Mouse (Mus musculus) MEL (cell line): ENCODE results near the gene Mob3b. TPM values are rescaled to one million over a fixed set of nuclear protein-coding genes. Genes with fewer than 3 reads are reported as not detected.

ENCODE experiments used
- DNase-seq: peaks from one replicate; pipeline ENCODE4 v3.0.0; 2011; ENCODE audit warnings: low read depth, low spot score
- H3K27ac ChIP-seq: 2 replicates; pipeline ENCODE4 v1.5.1; 2012; ENCODE audit warnings: low read depth, mild to moderate bottlenecking, control low read depth, low read length, moderate library complexity; ENCODE audit not compliant: control insufficient read depth
- H3K27me3 ChIP-seq, 2 experiments: fragments of 150-350 bp in 1 of 2; sonication (generic) in 1 of 2; 2 replicates each; pipeline ENCODE4 v1.6.1; 2012; ENCODE audit warnings: low read length in 2 of 2, mild to moderate bottlenecking in 2 of 2, improper control_type of control experiment in 1 of 2, moderate library complexity in 1 of 2; ENCODE audit not compliant: insufficient read depth in 2 of 2, control insufficient read depth in 1 of 2
- H3K36me3 ChIP-seq, 2 experiments: 2 replicates each; pipeline ENCODE4 v1.6.1; 2012 to 2014; ENCODE audit warnings: low read length in 2 of 2, improper control_type of control experiment in 1 of 2, inconsistent platforms in 1 of 2, mild to moderate bottlenecking in 1 of 2; ENCODE audit not compliant: insufficient read depth in 2 of 2, control insufficient read depth in 1 of 2
- H3K4me1 ChIP-seq, 2 experiments: fragments of 150-350 bp in 1 of 2; sonication (generic) in 1 of 2; 2 replicates each; pipeline ENCODE4 v1.6.1; 2012; ENCODE audit warnings: low read length in 2 of 2, improper control_type of control experiment in 1 of 2, mild to moderate bottlenecking in 1 of 2; ENCODE audit not compliant: insufficient read depth in 2 of 2, control insufficient read depth in 1 of 2
- H3K4me3 ChIP-seq, 2 experiments: fragments of 150-350 bp in 1 of 2; sonication (generic) in 1 of 2; 2 replicates each; pipeline ENCODE4 v1.5.1; 2012; ENCODE audit warnings: low read depth in 2 of 2, low read length in 2 of 2, mild to moderate bottlenecking in 2 of 2, moderate library complexity in 2 of 2, control low read depth in 1 of 2, improper control_type of control experiment in 1 of 2; ENCODE audit not compliant: control insufficient read depth in 1 of 2, insufficient read depth in 1 of 2
- H3K79me2 ChIP-seq: 2 replicates; pipeline ENCODE4 v1.6.1; 2012; ENCODE audit warnings: mild to moderate bottlenecking, low read length, moderate library complexity; ENCODE audit not compliant: control insufficient read depth, poor library complexity, insufficient read depth
- H3K9ac ChIP-seq: 2 replicates; pipeline ENCODE4 v1.6.1; 2012; ENCODE audit warnings: low read depth, mild to moderate bottlenecking, control low read depth, low read length, moderate library complexity; ENCODE audit not compliant: control insufficient read depth, poor library complexity, severe bottlenecking
- H3K9me3 ChIP-seq: fragments of 150-350 bp; sonication (generic); replicated peaks from 2 replicates; pipeline ENCODE4 v1.6.1; 2012; ENCODE audit warnings: mild to moderate bottlenecking, low read length, improper control_type of control experiment, moderate library complexity; ENCODE audit not compliant: insufficient read depth
- BHLHE40 ChIP-seq: IDR thresholded peaks from 2 replicates; pipeline ENCODE4 v1.6.1; 2012; ENCODE audit warnings: low read depth, mild to moderate bottlenecking, inconsistent platforms, low read length, improper control_type of control experiment, borderline replicate concordance
- CHD1 ChIP-seq: IDR thresholded peaks from 2 replicates; pipeline ENCODE4 v1.6.1; 2012; ENCODE audit warnings: low read depth, mild to moderate bottlenecking, inconsistent platforms, low read length, improper control_type of control experiment
- EP300 ChIP-seq, 2 experiments: IDR thresholded peaks; 2 replicates each; pipeline ENCODE4 v1.6.1; 2011; ENCODE audit warnings: improper control_type of control experiment in 2 of 2, low read length in 2 of 2, low read depth in 1 of 2, mild to moderate bottlenecking in 1 of 2
- GABPA ChIP-seq: IDR thresholded peaks from 2 replicates; pipeline ENCODE4 v1.6.1; 2012; ENCODE audit warnings: low read depth, mild to moderate bottlenecking, inconsistent platforms, low read length, improper control_type of control experiment, moderate library complexity
- HCFC1 ChIP-seq: IDR thresholded peaks from 2 replicates; pipeline ENCODE4 v1.6.1; 2012; ENCODE audit warnings: low read depth, mild to moderate bottlenecking, inconsistent platforms, low read length, improper control_type of control experiment, moderate library complexity
- MAFK ChIP-seq: IDR thresholded peaks from 2 replicates; pipeline ENCODE4 v1.6.1; 2011; ENCODE audit warnings: low read depth, mild to moderate bottlenecking, low read length, improper control_type of control experiment, borderline replicate concordance
- MAZ ChIP-seq: IDR thresholded peaks from 2 replicates; pipeline ENCODE4 v1.6.1; 2012; ENCODE audit warnings: low read depth, mild to moderate bottlenecking, inconsistent platforms, low read length, improper control_type of control experiment
- MEF2A ChIP-seq: IDR thresholded peaks from 2 replicates; pipeline ENCODE4 v1.6.1; 2014; ENCODE audit warnings: low read depth, mild to moderate bottlenecking, inconsistent platforms, low read length, improper control_type of control experiment; ENCODE audit not compliant: poor library complexity, insufficient replicate concordance, severe bottlenecking; ENCODE audit errors: extremely low read depth
- MYB ChIP-seq: IDR thresholded peaks from 2 replicates; pipeline ENCODE4 v1.6.1; 2011; ENCODE audit warnings: mild to moderate bottlenecking, low read depth, low read length, improper control_type of control experiment
- POLR2A ChIP-seq, 2 experiments: IDR thresholded peaks; 2 replicates each; pipeline ENCODE4 v1.6.1; 2011 to 2012; ENCODE audit warnings: low read length in 2 of 2, mild to moderate bottlenecking in 2 of 2, control low read depth in 1 of 2, improper control_type of control experiment in 1 of 2, low read depth in 1 of 2, moderate library complexity in 1 of 2; ENCODE audit not compliant: control insufficient read depth in 1 of 2, insufficient read depth in 1 of 2, poor library complexity in 1 of 2
- SIN3A ChIP-seq: IDR thresholded peaks from 2 replicates; pipeline ENCODE4 v1.6.1; 2012; ENCODE audit warnings: low read length, improper control_type of control experiment, inconsistent platforms
- SMC3 ChIP-seq: IDR thresholded peaks from 2 replicates; pipeline ENCODE4 v1.6.1; 2011; ENCODE audit warnings: low read depth, low read length, improper control_type of control experiment
- USF2 ChIP-seq, 2 experiments: IDR thresholded peaks; 2 replicates each; pipeline ENCODE4 v1.6.1; 2011 to 2012; ENCODE audit warnings: improper control_type of control experiment in 2 of 2, low read length in 2 of 2, borderline replicate concordance in 1 of 2, inconsistent platforms in 1 of 2, low read depth in 1 of 2, mild to moderate bottlenecking in 1 of 2; ENCODE audit not compliant: insufficient read depth in 1 of 2
- ZKSCAN1 ChIP-seq: IDR thresholded peaks from 2 replicates; pipeline ENCODE4 v1.6.1; 2012; ENCODE audit warnings: low read depth, mild to moderate bottlenecking, inconsistent platforms, low read length, improper control_type of control experiment, moderate library complexity
- polyA plus RNA-seq, 2 experiments: library from polyadenylated mRNA; stranded (reverse) in 1 of 2; unstranded in 1 of 2; fragments of >175 nt in 1 of 2; fragments of >200 nt in 1 of 2; gene quantifications; 2 replicates each; pipeline versions ENCODE4 v1.2.1 to v1.2.4; 2012; ENCODE audit warnings: low replicate concordance in 2 of 2, low read depth in 1 of 2; ENCODE audit not compliant: insufficient read length in 2 of 2, insufficient read depth in 1 of 2, missing spikeins in 1 of 2
- total RNA-seq: library from RNA; depleted of rRNA; stranded (reverse); fragments of 300-350 nt; gene quantifications from 2 replicates; pipeline ENCODE4 v1.2.3, GENCODE M21; 2012

Mob3b gene
- total and polyA plus RNA-seq, 3 experiments, result 3.8 to 4.2 TPM; not detected in 1

DNA sequence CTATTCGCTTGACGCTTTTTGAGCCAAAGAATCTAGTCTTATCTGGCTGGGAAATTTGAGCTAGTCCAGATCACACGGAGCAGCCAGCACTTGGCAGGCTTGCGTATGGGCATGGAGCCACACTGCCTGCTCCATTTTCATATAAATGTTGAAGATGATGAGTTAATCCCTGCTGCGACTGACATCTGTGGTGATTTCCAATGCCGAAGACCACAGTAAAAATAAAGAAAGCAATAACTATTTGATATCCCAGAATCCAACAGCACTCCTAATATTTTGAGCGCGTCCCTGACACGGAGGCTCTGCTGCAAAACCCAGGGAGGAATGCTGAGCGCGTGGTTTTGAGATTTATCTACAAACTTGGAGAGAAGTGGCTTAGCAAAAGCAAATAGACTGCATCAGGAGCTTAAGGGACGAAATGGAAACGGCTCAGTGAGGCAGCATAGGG is 180.9 kb downstream of the Mob3b start:
- H3K36me3 ChIP-seq, result no peaks in the 10 kb centered on the region
- H3K4me1 ChIP-seq, result no peaks in the 10 kb centered on the region

GRCm38 (mm10) chr4:34974795-34975194 is 182.5 kb downstream of the Mob3b start:
- Histone ChIP-seq H3K27ac (no peak overlapping the region), H3K4me3 (no peak overlapping the region), H3K27me3 (no peaks in the 10 kb centered on the region), H3K36me3 (no peaks in the 10 kb centered on the region), H3K4me1 (no peaks in the 10 kb centered on the region), H3K9me3 (no peaks in the 10 kb centered on the region), H3K79me2 (no peaks in the 10 kb centered on the region), H3K9ac (no peak overlapping the region)
- DNase-seq, result no peak
- TF ChIP-seq SIN3A (no peak), GABPA (no peak)

More for the DNA sequence above, 180.9 kb downstream of the Mob3b start:
- Histone ChIP-seq H3K27ac (no peak overlapping the region), H3K4me3 (no peak overlapping the region), H3K79me2 (no peaks in the 10 kb centered on the region), H3K27me3 (no peaks in the 10 kb centered on the region), H3K9ac (no peak overlapping the region), H3K9me3 (no peaks in the 10 kb centered on the region)
- no peak for TF ChIP-seq POLR2A (IDR thresholded peaks at IDR 0.05; ENCODE audit: control insufficient read depth in 1 of 2, insufficient read depth in 1 of 2, low read depth in 1 of 2, low read length in 2 of 2, poor library complexity in 1 of 2)
- DNase-seq, result no peak

GRCm38 (mm10) chr4:34967541-34967940 is 189.7 kb downstream of the Mob3b start:
- Histone ChIP-seq H3K9ac (no peak overlapping the region), H3K4me3 (no peak overlapping the region), H3K4me1 (no peaks in the 10 kb centered on the region), H3K27me3 (no peaks in the 10 kb centered on the region), H3K36me3 (no peaks in the 10 kb centered on the region), H3K9me3 (no peaks in the 10 kb centered on the region), H3K79me2 (no peaks in the 10 kb centered on the region), H3K27ac (no peak overlapping the region)
- TF ChIP-seq SIN3A (no peak), HCFC1 (no peak), MEF2A (no peak), SMC3 (no peak), EP300 (IDR thresholded peaks at IDR 0.05; ENCODE audit: low read depth in 1 of 2, low read length in 2 of 2) (no peak), BHLHE40 (no peak), CHD1 (no peak), ZKSCAN1 (no peak), MYB (no peak), USF2 (IDR thresholded peaks at IDR 0.05; ENCODE audit: borderline replicate concordance in 1 of 2, insufficient read depth in 1 of 2, low read depth in 1 of 2, low read length in 2 of 2) (no peak), MAFK (no peak), MAZ (no peak)
- DNase-seq, result no peak
